Mouse (Mus musculus) retina, postnatal 1 day (tissue): ENCODE data around the gene Gm28230.

ENCODE experiments used
- DNase-seq: peaks from one replicate; pipeline ENCODE4 v3.0.0-alpha.2; 2012

Gm28230 gene

DNA sequence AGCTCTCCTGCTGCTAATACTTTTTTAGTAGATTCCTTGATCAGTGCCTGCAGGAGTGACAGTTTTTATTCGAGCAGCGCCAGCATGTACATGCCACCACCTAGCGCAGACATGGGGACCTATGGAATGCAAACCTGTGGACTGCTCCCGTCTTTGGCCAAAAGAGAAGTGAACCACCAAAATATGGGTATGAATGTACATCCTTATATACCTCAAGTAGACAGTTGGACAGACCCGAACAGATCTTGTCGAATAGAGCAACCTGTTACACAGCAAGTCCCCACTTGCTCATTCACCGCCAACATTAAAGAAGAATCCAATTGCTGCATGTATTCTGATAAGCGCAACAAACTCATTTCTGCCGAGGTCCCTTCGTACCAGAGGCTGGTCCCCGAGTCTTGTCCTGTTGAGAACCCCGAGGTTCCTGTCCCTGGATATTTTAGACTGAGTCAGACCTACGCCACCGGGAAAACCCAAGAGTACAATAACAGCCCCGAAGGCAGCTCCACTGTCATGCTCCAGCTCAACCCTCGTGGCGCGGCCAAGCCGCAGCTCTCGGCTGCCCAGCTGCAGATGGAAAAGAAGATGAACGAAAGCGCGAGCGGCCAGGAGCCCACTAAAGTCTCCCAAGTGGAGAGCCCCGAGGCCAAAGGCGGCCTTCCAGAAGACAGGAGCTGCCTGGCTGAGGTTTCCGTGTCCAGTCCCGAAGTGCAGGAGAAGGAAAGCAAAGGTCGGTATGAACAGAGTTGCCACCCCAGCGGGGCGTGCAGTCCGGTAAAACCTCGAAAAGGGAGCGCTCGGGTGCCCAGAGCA lies 34.3 kb upstream of the Gm28230 start:
- DNase-seq: no peak

DNA sequence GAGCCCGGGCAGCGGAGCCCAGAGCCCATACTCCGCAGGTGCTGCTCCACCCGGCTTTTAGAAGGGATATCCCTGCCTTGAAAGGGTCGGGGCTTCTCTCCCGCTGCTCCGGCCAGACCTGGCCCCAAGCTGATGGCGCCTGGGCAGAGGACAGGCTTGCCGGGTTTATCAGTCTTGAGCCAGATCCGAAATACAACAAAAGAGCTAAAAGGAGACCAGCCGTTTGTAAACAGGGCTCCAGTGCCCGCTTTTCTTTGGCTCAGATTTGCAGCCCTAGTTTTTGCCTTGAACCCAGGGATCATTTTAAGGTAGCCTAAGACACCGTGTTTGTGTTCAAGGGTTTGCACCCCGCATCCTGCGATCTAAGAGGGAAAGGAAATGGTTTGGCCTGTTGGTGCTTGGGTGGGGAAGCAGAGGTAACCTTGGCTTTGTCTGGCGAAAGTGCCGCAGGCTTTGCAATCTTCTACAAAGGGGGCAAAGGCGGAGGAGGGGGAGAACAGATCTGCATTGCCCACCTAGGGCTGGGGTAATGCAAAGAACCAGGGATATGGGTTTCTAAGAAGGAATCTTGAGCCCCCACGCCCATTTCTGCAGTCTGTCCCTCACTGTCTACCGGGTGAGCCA lies 33.6 kb upstream of the Gm28230 start:
- no peak for DNase-seq

DNA sequence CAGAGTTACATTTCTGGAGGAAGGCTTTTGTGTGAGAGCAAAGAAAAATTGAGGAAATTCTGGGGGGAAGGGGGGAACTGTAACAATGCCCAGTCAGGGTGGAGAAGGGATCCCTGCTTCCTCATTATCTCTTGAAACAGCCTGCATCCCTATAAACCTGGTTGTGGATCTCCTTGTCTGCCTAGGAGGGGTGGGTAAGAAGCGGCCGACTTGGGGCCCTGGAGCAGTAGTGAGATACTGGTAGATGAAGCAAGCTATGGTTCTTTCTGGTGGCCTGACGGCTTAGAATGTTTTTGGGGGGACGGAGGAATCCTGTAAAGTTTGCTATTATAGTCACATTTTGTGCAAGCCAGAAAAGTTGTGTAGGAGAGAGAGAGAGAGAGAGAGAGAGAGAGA lies 33.1 kb upstream of the Gm28230 start:
- DNase-seq: no peak

DNA sequence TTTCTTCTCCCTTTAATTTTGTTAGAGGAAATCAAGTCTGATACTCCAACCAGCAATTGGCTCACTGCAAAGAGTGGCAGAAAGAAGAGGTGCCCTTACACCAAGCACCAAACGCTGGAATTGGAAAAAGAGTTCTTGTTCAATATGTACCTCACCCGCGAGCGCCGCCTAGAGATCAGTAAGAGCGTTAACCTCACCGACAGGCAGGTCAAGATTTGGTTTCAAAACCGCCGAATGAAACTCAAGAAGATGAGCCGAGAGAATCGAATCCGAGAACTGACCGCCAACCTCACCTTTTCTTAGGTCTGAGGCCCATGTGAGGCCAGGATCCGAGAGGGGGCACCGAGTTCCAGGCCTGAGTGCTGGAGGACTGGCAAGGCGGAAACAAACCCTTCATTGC lies 32.5 kb upstream of the Gm28230 start:
- DNase-seq: peak; percentile 62

DNA sequence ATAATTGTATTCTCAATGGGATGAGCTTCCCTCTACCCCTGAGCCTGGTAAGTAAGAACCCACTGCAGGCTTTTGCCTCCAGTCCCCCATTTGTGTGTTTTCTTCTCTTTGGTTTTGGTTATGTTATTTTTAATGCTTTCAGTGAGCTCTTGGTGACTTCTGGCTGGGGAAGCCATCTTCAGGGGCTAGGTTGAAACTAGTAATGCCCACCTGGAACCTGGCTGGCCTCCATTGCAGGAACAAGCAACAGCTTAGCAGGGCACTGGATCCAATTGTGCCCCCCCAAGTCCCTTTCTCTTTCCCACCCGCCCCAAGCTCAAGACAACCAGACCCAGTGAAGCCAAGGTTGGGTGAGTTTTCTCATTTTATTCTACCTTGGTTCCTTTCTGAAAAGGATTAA lies 31.1 kb upstream of the Gm28230 start:
- DNase-seq: no peak

DNA sequence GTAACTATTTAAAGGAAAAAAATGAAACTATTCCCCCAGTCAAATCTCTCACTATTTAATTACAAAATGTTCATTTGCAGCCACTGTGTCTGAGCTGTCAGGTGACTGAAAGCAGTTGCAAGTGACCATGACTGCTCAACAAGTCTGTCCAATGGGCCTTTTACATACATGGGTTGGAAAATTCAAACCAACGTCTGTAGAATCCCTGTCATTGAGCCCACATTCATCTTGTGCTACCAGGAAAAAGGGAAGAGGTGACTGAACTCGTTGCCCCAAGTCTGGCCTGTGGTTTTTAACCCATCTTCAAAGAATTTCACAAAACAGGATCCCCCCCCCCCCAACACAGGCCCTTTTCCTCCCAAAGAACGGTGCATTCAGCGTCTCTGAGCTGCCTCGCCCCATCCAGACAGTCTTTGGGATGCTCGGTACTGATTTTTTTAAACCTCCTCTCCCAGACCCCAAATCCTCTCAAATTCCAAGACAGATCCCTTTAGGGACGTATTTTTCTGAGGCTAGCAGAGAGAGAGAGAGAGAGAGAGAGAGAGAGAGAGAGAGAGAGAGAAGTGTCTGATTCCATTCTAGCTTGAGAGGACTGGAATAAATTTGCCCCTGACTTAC lies 30.6 kb upstream of the Gm28230 start:
- no peak for DNase-seq

DNA sequence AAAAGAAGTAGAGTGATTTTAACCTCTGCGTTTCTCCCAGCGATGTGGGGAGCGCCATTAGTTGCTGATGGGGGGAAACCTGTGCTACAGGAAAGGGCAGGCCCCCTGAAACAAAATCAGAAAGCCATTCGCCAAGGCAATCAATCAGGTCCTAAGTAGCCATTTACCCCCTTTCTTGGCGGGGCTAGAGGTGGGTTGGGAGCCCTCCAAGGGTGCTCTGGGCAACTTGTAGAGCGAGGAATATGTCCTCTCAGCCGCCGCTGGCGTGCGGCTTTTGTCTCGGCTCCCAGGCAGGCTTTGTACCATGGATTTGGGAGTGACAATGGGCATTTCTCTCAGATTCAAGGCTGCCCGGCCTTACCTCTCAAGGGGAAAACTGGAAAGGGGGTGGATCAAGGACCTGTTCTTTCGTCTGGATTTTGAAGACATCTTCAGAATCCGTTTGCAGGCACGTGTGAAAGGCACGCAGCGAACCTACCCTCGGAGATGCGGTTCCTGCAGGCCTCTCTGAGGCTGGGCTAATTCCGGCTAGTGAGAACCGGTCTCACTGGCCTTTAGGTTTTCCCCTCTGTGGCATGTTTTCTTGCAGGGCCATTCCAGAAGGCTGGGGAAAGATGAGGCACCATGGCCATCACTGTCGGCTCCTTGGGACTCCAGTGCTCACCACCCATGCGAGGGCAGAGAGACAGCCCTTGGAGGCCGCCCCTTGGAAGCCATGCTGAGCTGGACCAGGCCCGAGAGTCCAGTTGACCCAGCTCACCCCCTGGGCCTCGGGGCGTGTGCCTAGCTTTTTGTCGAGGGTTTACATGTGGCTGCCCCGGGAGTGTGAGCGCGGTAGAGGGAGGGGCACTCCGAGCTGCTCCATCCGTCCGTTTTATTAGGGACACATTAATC lies 29.8 kb upstream of the Gm28230 start:
- no peak for DNase-seq

DNA sequence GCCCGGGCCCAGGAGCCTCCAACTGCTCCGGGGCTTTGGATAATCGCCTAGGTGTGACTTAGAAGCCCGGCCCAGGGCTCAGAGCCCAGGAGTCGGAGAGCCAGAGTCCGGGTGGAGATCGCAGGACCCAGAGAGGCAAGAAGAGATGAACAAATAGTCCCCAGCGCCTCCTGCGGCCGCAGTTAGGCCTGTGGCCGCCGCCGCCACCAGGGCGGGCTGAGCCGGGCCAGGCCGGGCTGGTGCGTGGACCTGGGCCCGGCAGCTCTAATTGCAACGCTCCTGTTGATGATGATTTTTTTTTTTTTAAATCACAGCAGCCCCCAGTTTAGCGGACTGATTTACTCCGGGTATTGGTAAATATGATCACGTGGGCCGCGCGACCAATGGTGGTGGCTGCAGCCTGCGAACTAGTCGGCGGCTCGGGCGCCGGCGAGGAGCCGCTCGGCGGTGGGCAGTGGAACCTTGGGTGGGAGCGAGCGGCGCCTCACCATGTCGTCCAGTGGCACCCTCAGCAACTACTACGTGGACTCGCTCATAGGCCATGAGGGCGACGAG lies 28.9 kb upstream of the Gm28230 start, which contains the start of gene Hoxd9:
Gene Hoxd9, plus strand, starts transcription at position 161 of the 555 bp plus-strand sequence.
- peak; percentile 68 for DNase-seq

DNA sequence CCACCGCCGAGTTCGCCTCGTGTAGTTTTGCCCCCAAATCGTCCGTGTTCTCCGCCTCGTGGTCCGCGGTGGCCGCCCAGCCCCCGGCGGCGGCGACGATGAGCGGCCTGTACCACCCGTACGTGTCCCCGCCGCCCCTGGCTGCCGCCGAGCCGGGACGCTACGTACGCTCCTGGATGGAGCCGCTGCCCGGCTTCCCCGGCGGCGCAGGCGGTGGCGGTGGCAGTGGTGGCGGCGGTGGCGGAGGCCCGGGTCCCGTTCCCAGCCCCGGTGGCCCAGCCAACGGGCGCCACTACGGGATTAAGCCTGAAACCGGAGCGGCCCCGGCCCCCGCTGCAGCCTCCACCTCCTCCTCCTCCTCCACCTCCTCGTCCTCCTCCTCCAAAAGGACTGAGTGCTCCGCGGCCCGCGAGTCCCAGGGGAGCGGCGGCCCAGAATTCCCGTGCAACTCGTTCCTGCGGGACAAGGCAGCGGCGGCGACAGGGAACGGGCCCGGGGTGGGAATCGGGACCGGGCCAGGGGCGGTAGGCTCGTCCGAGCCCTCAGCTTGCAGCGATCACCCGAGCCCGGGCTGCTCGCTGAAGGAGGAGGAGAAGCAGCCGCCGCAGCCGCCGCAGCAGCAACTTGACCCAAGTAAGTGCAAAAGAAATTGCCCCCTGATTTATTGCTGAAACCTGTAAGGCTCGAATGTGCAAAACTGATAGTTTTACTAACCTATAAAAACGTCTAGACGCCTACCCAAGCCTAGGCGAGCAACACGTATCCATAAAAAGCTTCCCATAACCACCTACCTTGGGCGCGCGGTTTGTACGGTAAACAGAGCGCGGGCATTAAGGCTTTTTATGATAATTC lies 28.1 kb upstream of the Gm28230 start:
- no peak for DNase-seq

DNA sequence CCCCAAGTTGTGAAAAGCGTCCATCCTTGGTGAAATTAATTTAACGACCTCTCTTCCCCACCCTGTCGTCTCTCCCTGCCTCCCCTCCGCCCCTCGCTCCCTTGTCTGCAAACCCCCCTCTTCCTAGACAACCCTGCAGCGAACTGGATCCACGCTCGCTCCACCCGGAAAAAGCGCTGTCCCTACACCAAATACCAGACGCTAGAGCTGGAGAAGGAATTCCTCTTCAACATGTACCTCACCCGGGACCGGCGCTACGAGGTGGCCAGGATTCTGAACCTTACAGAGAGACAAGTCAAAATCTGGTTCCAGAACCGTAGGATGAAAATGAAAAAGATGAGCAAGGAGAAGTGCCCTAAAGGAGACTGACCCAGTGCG lies 27.5 kb upstream of the Gm28230 start:
- no peak for DNase-seq

DNA sequence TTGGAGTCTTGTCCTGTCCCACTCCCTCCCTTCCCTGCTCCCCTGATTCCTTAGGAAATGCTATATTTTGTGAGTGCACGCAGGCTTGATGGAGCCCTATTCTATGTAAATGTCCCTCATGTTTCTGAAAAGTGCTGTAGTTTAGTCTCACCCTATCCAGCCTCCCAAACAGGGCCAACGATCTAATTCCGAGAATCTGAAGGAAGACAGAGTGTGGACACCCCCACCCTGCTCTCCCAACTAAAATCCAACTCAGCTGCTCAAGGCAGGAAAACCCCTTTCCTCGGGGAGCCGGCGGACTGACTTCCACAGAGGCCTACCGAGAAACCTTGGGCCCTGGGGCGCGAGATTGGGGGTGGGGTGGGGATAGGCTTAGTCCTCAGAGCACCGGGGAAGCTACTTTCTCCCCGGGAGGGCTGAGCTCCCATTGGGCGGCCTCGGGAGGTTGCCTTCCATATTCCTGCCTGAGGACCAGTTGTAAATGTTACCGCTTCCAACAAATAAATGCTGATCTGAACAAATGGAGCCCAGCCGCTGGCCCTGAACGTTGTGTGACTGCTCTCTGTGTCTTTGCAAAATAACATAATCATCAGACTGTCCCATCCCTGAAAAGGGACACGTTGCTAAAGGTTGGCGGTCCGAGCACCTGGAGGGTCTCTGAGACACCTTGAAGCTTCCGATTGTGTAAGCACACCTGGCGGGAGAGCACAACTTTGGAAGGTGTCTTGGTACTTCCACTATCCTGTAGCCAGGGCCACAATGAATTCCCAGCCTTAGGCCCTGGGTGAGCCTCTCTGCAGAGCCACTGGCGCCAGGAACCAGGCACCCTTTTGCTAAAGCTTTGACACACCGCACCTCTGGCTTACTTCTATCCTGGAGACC lies 26.6 kb upstream of the Gm28230 start:
- DNase-seq: no peak

DNA sequence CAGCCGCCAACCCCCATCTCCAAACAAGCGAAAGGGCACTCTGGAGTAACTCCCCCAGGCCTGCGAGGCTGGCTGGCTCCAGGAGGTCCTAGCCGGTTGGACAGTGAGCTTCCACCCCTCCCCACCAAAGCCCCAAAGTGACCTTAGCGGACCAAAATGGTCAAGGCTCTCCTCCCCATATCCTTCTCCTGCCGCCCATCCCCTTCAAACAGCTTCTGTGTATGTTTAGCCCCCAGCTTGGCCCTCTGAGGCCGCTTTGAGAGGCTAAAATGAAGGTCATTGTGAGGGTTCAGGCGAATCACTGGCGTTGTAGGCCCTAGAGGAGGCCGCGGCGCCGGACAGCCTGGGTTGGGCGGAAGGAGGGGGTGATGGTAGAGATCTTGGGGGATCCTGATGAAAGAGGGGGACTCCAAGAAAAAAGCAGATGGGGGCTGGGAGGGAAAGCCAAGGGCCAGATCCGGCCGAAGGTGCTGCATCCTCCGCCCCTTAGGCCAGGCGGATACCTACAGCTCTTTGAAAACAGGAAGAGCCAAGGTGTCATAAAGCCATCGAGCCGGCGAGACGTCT lies 25.9 kb upstream of the Gm28230 start:
- DNase-seq: no peak

DNA sequence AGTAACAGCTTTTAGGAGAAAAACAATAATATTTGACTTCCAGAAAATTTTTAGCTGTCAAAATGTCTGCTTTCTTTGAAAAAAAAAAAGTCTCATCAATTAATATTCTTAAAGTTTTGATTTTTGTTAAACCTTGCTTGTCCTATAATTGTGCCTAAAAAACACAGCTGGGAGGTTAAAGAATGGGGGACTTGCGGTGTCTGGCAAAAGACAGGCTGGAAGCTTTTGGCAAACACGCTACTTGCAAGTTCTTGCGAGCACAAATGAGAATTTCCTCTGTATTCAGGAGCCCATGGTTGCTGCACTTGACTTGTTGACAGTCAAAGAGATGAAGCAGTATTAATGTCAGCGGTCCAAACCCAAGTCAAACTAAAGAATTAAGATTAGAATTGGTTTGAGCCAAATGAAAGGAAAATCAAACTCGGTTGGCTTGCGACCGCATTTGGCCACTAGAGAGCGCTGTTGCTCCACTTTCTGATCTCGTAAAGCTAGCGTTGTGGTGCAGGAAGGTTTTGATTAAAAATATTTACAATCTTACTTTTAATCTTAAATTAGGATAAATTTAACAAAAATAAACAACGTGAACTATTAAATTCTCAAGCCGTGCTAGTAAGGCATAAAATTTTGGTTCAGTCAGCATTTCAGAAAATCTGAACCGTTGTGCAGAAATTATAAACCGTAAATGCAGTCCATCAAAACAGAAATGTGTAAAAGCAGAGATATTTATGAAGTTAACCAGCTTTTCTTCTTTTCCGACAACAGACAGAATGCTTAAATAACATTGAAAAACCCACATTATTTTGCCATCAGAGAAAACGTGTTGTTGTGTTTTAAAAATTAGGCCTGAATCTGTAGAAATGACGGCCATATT lies 24.3 kb upstream of the Gm28230 start:
- DNase-seq: peak; percentile 82

DNA sequence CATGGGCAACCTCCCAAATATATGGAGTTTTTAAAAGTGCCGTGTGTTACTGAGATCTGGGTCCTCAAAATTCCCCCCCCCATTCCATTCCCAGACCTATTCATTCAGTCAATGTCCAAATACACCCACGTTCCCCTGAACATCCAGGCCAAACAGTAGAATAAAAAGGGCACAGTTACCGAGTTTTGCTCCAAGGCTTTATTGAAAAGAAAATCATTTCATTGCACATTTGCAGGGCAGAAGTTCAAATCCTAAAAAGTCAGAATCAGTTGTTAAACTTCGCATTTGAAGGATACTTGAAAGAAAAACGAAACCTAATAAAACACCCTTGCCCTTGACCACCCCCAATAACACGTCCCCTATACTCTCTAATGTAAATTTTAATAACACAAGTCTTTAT lies 23.7 kb upstream of the Gm28230 start:
- DNase-seq: no peak

DNA sequence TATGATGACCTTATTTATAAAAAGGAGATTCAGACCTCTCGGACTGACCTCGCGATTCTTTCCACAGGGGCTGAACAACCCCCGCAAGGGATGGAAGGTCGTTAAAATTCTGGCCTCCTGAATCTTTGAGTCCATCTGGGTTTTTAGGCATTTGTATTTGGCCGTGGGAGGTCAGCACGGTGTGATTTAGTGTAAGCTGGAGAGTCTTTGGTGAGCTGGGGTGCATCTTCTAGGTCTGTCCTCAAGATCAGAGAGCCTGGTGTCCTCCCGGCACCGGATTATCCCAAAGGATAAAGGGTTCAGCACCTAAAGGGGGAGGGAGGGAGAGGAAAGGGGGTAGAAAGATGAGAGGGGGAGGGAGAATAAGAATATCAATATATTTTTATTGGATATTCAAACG lies 23.2 kb upstream of the Gm28230 start:
- no peak for DNase-seq

DNA sequence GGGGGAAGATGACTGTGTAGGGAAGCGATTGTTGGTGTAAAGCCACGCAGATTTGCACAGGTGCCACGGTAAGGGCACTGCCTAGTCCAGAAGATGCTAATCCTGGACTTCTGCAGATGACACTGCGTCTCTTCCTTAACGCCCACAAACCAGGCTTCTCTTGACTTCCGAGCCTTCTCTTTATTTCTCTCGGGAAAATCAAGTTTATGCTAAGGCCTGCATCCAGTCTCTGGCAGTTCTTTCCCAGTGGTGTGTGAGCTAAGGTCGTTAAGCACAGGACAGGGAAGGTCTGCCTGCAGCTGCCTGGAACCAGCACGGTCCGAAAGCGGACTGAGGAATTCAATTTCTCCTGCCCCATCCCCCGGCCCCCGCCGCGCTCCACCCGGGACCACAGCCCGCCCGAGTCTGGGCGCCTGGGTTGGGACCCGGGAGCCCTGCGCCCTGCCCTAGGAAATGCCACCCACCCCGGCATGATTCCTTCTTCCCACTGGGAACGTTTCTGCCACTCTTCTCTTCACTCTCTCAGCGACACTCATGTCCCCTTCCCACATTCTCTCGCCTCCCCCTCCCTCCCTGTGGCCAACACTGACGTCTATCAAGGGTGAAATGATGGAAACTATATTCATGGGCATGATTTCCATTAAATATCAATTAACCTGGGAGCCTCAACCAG lies 22.7 kb upstream of the Gm28230 start:
- no peak for DNase-seq

DNA sequence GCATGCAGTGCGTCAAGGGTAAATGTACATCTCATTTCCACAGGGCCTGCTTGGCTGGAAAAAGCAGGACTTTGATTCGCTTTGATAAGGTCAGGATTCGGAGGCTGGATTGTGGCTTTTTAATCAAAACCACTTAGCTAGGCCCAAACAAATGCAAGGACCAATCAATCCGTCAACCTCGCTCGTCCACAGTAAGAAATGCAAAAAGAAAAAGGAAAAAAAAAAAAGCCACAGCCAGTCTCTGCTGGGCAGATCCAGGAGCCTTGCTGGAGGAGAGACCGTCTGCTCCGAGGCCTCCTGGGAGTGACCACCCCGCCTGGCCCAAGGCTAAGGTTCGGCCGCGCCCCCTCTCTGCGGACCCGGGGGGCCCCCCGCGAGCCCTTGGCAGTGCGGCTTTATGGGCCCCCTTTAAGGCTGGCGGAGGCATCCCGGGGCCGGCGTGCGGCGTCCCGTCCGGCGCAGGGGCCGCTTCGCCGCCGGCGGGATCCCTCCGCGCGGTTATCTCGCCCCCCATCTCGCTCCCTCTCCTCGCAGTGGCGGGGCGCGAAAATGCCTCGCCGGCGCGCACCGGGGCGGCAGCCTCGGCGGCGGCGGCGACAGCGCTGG lies 22.0 kb upstream of the Gm28230 start, which contains the start of gene Hoxd8:
Gene Hoxd8, plus strand, starts transcription at position 223 of the 606 bp plus-strand sequence.
- DNase-seq: peak; percentile 69

DNA sequence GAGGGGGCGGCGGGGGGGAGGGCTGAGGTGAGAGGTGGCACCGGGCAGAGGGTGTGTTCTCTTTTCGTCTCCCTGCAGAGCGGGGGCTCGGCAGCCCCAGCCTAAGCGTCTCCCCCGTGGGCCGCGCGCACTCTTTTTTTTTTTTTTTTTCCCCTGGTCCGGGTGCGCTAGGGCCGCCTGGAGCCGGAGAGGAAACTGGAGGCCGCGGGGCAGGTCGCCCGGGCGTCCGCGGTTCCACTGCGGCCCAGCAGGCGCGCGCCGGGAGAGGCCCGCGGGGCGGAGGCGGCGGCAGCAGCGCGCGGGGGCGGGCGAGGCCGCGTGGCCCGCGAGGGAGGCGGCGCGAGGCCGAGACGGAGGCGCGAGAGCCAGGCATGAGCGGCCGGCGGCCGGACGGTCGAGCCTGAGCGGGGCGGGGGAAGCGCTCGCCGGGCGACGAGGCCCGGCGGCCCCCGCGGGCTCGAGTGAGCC lies 21.5 kb upstream of the Gm28230 start:
- DNase-seq: no peak
